Mouse (Mus musculus) neutrophil, adult 59 days (primary cell): Measurements from ENCODE around the gene 6330409D20Rik. TPM values are rescaled to one million over a fixed set of nuclear protein-coding genes. Genes with fewer than 3 reads are reported as not detected.

Source experiments
- total RNA-seq, 2 experiments: library from RNA; stranded (reverse); gene quantifications; 1 replicate in 1 of 2; 2 replicates in 1 of 2; pipeline ENCODE4 v1.2.4; 2023

6330409D20Rik gene
- not detected for total RNA-seq

DNA sequence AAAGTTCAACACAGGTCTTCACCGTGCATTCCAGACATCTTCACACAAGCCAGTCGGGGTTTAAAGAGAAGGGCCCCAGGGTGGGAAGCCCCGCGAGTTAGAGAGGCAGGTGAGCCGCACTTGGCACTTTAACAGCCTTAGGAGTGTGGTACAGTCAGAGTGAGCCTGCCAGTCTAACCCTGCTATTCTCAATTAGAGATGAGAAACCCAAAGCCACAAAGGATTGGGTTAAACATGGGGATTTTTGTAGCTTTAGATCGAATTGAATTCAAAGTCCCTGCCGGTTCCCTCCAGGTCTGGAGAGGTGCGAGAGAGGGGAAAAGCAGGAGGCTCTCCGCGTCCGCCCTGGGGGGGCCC lies at the start of gene 6330409D20Rik:
Gene 6330409D20Rik (minus strand): TSS at position 101 of the 357 bp plus-strand sequence.

DNA sequence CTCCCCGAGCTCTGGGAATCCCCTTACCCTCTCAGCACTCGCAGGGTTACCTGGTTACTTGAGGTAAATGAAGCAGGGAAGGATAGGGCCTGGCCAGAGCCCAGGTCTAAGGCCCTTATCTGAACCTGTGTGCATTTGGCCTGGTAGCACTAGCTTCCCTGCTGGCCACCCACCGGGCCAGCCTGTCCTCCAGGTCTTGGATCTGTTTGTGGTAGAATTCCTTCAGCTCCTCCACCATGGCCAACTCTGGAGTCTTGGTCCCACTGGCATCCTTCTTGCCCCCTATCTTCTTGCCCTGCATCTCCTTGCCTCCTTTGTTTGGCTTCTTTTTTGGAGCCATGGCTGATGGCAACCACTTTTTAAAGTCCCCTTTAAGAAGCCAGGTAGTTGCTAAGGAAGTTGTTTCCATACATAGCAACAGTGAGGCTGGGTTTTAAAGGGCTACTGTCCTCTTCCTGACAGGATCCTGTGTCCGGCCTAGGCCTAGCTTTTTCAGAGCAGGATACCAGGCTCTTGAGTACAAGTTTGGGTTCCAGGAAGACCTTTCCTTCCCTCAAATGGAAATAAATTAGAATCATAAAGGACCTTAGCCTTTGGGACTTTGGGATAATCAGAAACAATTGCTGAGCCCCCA lies 43.3 kb upstream of the 6330409D20Rik start, which contains the start of gene Cfap157:
Gene Cfap157 (minus strand): TSS at position 381 of the 634 bp plus-strand sequence.

DNA sequence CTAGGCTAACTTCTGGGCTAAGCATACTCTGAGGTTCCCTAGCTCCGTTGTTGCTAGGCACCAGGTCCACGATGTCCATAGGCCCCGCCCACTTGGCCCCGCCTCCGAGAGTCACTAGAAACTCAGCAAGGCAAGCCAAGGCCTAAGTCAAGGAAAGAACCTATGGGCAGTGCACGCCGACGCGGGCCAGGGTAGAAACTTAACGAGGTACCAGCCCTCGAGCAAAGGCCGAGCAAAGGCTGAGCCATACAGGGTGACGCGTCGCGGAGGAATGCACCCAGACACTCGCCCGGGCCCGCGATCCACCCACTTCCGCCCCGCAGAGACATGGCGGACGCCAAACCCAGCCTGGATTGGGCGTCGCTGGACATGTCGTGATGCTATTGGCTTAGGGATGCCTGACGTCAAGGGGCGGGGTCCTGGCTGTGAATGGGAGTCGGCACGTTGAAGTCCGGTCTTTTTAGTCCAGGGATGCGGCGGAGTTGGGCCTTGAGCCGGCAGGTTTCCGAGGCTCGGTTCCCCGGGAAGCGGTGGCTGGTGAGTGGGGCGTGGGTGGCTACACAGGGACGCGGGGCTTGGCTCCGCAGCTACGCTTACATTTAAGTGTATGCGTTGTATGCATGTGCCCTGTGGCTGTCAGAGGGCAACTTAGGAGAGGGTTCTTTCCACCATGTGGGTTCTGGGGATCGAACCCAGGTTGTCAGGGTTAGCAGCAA lies 34.7 kb upstream of the 6330409D20Rik start, which contains the start of the genes Ttc16 and Ptrh1:
Gene Ttc16 (minus strand): TSS at position 275 of the 716 bp plus-strand sequence.
Gene Ptrh1 (plus strand): TSS at position 428 of the 716 bp plus-strand sequence.

DNA sequence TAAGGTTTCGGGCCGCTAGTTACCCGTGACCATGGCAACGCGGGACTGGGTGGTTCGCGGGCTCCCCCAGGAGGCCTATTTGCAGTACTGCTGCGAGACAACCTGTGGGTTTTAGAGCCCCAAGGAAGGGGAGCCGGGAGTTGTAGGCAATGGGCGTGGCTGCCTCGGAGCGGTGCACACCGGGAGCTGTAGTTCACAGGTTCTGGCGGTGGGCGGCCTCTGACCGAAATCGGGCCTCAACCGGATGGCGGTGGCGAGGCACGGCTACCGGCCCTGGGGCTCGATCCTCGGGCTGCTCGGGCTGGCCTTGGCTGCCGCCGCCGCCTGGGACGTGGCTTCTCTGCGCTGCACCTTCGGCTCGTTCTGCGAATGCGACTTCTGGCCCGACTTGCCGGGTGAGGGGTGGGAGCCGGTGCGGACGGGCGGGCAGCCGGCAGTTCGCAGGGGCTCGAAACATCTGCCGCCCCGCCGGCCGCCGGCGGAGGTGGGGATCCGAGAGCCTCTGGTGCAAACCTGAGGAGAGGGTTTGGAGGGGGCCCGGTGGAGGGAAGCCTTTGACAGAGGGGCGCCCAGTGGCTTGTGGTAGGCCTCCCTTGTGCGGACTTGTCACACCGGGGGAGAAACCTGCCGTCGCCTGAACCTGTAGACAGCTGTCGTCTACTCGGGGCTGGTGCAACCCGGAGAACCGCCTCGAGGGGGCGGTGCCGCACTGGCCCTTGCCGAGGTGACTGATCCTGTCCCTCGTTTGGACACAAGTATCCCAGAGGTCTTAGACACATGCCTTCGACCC lies 16.4 kb upstream of the 6330409D20Rik start, which contains the start of gene Tor2a:
Gene Tor2a (plus strand): TSS at position 179 of the 790 bp plus-strand sequence.

DNA sequence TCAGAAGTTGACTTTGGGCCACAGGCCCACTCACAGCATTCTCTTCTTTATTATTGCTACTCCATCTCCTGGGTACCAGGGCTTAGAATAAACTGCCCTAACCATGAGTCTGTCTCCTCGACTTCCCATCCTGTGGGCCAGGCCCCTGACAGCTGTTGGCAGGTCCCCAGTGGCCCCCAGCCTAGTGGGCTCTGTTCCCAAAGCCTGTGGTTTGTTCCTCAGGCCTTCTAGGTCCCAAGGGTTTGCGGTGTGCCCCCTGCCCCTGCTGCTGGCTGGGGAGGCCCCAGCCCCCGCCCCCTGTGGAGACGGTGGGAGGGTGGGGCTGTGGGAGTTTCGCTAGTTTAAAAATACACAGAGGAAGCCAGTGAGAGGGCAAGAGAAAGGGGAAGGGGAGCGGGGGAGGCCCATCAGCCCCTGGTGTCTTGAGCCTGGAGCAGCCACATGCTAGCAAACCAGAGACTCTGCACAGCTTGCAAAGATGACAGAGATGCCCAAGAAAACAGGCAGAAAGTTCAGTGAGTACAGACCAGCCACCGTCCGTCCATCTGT lies 20.1 kb downstream of the 6330409D20Rik start, which contains the start of gene Sh2d3c:
Gene Sh2d3c (plus strand): TSS at position 375 of the 549 bp plus-strand sequence.

DNA sequence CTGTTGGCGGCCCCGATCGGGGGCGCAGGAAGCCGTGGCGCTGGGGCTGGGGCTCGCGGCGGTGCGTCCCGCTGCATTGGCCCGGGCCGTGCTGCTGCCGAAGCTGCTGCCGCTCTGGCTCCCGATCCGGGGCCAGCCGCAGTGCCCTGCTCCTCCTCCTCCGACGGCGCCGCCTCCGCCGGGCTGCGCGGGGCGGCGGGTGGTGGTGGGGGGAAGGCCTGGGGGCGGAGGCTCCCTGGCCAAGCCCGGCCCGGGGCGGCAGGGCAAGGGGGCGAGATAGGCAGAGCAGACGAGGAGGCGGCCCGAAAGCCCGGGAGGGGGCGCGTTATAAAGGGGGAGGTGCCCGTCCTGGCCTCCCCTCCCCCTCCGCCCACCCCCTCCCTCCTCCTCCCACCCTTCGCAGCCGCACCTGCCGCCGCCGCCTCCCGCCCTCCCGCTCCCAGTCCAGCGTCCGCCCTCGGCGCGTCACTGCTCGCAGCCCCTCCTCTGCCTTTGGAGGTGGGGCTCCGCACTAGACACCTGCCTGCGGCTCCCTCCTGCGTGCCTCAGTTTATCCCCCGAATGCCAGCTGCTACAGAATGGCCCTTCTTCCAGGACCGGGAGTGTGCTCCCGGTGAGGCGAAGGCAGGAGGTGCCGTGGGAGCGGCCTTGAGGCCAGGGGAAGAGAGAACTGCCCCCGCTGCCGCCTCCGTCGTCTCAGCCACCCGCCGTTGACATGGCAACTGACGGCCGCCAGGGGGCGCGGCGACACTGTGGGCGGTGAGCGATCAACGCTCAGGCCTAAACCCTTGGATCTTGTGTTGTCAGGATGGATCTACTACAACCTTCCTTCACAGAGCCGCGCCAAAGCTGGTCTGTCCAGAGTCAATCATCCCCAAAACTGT lies 27.6 kb downstream of the 6330409D20Rik start, which contains the start of gene Cdk9:
Gene Cdk9 (minus strand): TSS at position 143 of the 884 bp plus-strand sequence.

DNA sequence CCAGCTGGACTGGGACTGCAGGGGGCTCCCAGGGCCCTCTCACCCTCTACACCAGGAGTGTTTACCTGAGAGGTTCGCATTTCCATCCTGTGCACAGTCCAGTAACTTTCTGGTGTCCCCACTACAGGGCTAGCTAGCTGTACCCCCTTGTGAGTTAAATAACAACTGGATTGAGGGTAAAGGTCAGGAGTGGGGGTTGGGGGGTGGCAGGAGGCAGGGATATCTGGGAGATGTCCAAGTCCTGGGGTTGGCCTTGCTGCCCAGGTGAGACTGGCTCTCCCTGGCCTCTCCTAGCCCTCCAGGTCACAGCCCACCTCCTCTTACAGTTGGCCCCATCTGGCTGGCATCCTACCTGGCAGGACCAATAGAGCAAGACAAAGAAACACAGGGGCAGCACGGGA lies 36.8 kb downstream of the 6330409D20Rik start, which contains the start of gene Fpgs:
Gene Fpgs (minus strand): TSS at position 125 of the 401 bp plus-strand sequence.

Other genes starting within 250 kb of the 6330409D20Rik start
- 10 to 100 TPM; 15.6 to 17.1 TPM for gene Fam102a, start 205.7 kb downstream of the 6330409D20Rik start, total RNA-seq
- gene Dpm2, start 170.2 kb downstream of the 6330409D20Rik start, total RNA-seq: 10 to 100 TPM; 54.4 to 59.5 TPM
- gene Pip5kl1, start 166.2 kb downstream of the 6330409D20Rik start, total RNA-seq: under 1 TPM in 1 of 2 experiments, not detected in 1; 0.22 TPM
- gene 9430097D07Rik, start 165.3 kb downstream of the 6330409D20Rik start, total RNA-seq: not detected
- gene St6galnac4, start 153.9 kb downstream of the 6330409D20Rik start, total RNA-seq: 10 to 100 TPM; 16.5 to 16.7 TPM
- 10 to 100 TPM in 1 of 2 experiments, 1 to 10 TPM in 1; 9.1 to 14.1 TPM for gene St6galnac6, start 141.3 kb downstream of the 6330409D20Rik start, total RNA-seq
- gene Ak1, start 119.3 kb downstream of the 6330409D20Rik start, total RNA-seq: under 1 TPM; 0.51 to 0.53 TPM
- gene Eng, start 94.4 kb downstream of the 6330409D20Rik start, total RNA-seq: 10 to 100 TPM; 10.3 to 11.4 TPM
- gene Fpgs, start 36.9 kb downstream of the 6330409D20Rik start, total RNA-seq: 1 to 10 TPM; 4.8 to 5.6 TPM
- 100 to 1,000 TPM; 147 to 175 TPM for gene Cdk9, start 27.9 kb downstream of the 6330409D20Rik start, total RNA-seq
- 100 to 1,000 TPM; 245 to 274 TPM for gene Sh2d3c, start 20.0 kb downstream of the 6330409D20Rik start, total RNA-seq
- 10 to 100 TPM; 22.0 to 22.7 TPM for gene Tor2a, start 16.2 kb upstream of the 6330409D20Rik start, total RNA-seq
- not detected for gene Ttc16, start 34.6 kb upstream of the 6330409D20Rik start, total RNA-seq
- gene Ptrh1, start 34.8 kb upstream of the 6330409D20Rik start, total RNA-seq: 1 to 10 TPM; 1.0 to 1.7 TPM
- gene Cfap157, start 43.4 kb upstream of the 6330409D20Rik start, total RNA-seq: not detected
- gene Stxbp1, start 106.2 kb upstream of the 6330409D20Rik start, total RNA-seq: 1 to 10 TPM; 1.2 to 1.5 TPM
- 10 to 100 TPM; 22.1 to 35.0 TPM for gene Fam129b, start 135.1 kb upstream of the 6330409D20Rik start, total RNA-seq
- gene Rpl12, start 220.5 kb upstream of the 6330409D20Rik start, total RNA-seq: 100 to 1,000 TPM; 131 to 156 TPM
- gene Lrsam1, start 220.6 kb upstream of the 6330409D20Rik start, total RNA-seq: 10 to 100 TPM; 35.7 to 37.7 TPM
- 1 to 10 TPM; 4.4 to 4.5 TPM for gene Slc2a8, start 241.1 kb upstream of the 6330409D20Rik start, total RNA-seq